Mouse (Mus musculus) splenic B cell, adult 2 months (primary cell): ENCODE measurements around the gene Adamtsl4.
"Not testable (repeated sequence)": the region's sequence is repeated elsewhere in the genome, so short reads cannot be mapped to it uniquely, and the experiment has no call there.

ENCODE experiments used
- DNase-seq: peaks from one replicate; pipeline ENCODE4 v3.0.0-alpha.2; 2011; ENCODE audit warnings: low read depth, low spot score
- H3K27me3 ChIP-seq: 2 replicates; pipeline ENCODE4 v1.6.1; 2012; ENCODE audit warnings: mild to moderate bottlenecking, low read length, moderate library complexity, mixed read lengths; ENCODE audit not compliant: control insufficient read depth, poor library complexity, insufficient read depth, severe bottlenecking
- H3K36me3 ChIP-seq: 2 replicates; pipeline ENCODE4 v1.6.1; 2012; ENCODE audit warnings: mild to moderate bottlenecking, low read length, moderate library complexity, mixed read lengths; ENCODE audit not compliant: control insufficient read depth, poor library complexity, insufficient read depth, severe bottlenecking

Gene Adamtsl4

DNA sequence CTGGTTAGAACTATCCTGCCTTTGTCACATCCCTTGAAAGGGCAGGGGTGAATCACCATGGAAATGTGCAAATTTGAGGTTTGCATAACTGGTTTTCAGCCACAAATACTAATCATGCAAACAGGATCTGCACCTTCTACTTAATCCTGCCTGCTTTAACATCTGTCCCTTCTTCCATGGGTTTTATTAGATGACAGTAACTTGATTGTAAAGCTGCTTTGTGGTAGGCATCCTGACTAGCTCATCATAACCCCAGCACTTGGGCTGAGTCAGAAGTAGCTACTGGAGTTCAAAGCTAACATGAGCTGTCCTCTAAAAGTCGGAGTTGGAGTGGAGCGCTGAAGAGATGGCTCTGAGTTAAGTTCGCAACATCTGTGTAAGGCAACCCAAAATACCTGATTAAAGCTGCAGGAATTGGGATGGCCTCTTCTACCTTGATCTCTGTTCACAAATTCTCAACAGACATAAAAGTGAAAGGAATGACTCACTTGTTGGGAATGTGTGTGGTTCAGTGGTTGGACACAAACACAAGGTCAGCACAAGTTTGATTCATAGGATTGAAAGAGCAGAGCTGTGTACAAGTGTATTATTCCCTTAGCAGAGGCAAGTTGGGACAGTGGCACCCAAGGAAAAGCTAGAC, 23.6 kb downstream of the Adamtsl4 start:
- Histone ChIP-seq H3K27me3 (no peaks in the 10 kb centered on the region), H3K36me3 (peaks cover 37% of the 10 kb centered on the region)
- peak; percentile 39 for DNase-seq

DNA sequence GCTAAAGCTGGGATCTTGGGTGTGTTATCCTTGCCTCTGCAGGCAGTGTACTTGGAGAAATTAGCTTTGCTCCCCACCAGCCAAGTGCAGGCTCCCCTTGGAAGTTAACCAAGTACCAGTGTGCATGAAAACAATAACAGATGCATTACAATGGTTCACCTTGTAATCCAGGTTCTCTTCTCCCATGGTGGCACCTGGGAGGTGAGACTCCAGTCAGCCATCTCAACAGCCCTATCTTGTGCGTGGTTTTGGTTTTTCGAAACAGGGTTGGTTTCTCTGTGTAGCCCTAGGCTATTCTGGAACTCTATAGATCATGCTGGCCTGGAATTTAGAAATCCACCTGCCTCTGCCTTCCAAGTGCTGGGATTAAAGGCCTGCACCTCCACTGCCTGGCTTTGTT, 24.2 kb downstream of the Adamtsl4 start:
- peaks cover 39% of the 10 kb centered on the region for H3K36me3 ChIP-seq
- no peaks in the 10 kb centered on the region for H3K27me3 ChIP-seq
- DNase-seq = no peak

DNA sequence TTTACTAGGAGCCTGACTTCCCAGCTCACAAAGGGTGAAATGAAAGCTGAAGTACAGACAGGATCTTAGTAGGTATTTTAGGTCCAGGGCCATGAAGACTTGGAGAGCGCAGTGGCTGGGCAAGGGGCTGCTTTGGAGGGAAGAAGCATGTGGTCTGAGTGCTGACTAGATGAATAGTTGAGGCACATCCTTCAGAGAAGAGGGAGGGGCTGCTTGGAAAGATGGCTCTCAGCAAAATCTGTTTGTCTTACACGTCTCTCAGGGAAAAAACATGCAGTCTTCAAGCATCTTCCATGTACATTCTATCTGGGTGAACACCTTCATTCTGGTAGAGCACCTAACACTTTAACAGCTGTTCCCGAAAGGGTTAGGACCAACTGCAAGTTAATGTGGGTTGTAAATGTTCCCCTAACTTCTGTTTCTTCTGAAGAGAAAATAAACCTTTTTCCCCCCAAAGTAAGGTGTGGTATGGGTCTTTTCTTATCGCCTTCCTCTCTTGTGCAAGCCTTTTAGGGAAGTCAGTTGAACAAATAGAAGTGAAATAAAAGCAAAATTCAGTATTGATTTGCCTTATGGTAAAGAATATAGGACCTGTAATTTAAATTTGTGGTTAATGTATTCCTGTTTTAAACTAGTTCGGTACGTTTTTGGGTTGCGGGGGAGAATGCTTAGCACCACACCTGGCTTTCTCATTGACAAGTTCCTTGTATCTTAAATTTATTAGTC, 24.8 kb downstream of the Adamtsl4 start:
- no peak for DNase-seq
- H3K27me3 ChIP-seq = no peaks in the 10 kb centered on the region
- peaks cover 39% of the 10 kb centered on the region for H3K36me3 ChIP-seq

DNA sequence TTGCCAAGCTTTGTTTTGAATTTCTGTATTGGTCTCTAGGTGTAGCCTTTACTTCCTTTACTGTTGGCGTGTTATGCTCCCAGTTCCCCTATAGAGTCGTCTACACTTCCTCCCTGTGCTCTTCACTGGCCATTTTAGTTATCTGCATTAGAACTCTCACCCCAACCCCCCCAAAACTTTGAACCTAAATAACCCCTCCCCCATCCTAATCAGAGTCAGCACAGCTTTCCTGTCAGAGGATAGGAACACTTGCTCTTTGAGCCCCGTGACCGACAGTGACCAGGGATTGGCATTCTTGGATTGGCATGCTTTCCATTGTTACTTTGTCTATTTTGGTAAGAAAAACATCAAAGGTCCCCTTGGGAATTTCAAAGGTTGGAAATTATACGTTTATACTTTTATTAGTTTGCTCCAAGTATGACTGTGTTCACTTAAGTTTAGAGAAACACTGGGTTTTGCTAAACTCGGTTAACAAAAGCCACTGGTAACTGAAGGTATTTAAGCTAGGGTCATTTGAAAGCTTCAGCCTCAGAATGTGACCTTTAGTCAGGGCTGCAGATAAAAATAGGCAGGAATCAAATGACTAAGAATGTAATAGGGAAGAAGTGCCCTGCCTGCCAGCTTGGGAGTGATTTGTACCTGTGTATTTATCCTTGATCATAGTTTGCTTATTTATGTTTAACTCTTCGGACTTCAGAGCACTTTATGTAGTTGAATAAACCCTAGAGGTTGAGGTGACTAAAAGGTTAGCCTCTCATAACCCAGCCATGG, 25.6 kb downstream of the Adamtsl4 start:
- H3K27me3 ChIP-seq = no peaks in the 10 kb centered on the region
- DNase-seq = peak; percentile 64

GRCm38 (mm10) chr3:95660788-95661478, 26.8 kb downstream of the Adamtsl4 start:
- Histone ChIP-seq H3K36me3 (peaks cover 38% of the 10 kb centered on the region), H3K27me3 (no peaks in the 10 kb centered on the region)
- DNase-seq = no peak

More for the DNA sequence above, 25.6 kb downstream of the Adamtsl4 start:
- H3K36me3 ChIP-seq = peaks cover 39% of the 10 kb centered on the region

- no peak for DNase-seq
- Histone ChIP-seq H3K36me3 (peaks cover 35% of the 10 kb centered on the region), H3K27me3 (no peaks in the 10 kb centered on the region)
Observed at GRCm38 (mm10) chr3:95659948-95660347, 27.8 kb downstream of the Adamtsl4 start.

DNA sequence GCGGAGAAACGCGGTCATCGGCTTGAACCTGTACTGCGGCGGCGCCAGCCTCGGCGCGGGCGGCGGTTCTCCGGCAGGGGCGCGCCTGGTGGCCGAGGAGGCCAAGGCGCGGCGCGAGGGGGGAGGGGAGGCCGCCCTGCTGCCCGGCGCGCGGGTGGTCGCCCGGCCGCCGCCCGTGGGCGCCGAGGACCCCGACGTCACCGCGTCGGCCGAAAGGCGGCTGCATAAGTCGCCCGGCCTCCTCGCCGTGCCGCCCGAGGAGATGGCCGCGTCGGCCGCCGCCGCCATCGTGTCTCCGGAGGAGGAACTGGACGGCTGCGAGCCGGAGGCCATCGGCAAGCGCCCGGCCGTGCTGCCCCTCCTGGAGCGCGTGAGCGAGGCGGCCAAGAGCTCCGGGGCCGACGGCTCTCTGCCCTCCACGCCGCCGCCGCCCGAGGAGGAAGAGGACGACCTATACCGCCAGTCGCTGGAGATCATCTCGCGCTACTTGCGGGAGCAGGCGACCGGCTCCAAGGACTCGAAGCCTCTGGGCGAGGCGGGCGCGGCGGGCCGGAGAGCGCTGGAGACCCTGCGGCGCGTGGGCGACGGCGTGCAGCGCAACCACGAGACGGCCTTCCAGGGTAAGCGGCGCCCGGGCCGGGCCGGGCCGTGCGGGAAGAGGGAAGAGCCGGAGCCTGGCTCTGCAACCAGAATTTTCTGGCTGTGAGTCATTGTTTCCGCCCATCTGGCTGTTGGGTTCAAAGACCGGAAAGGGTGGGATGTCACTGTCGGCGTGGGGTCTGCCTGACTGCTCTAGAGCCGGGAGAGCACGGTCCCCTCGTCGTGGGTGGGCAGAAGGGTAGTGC, 28.6 kb downstream of the Adamtsl4 start:
- Histone ChIP-seq H3K27me3 (no peaks in the 10 kb centered on the region), H3K36me3 (peaks cover 30% of the 10 kb centered on the region)
- peak; percentile 82 for DNase-seq

GRCm38 (mm10) chr3:95658236-95658867, 29.4 kb downstream of the Adamtsl4 start, which contains the start of gene Mcl1:
Mcl1 (plus strand) TSS chr3:95658788.
- Histone ChIP-seq H3K27me3 (no peaks in the 10 kb centered on the region), H3K36me3 (peaks cover 28% of the 10 kb centered on the region)
- peak; percentile 96 for DNase-seq

- no peak for DNase-seq
- H3K36me3 ChIP-seq = peaks cover 24% of the 10 kb centered on the region
- H3K27me3 ChIP-seq = no peaks in the 10 kb centered on the region
Observed at GRCm38 (mm10) chr3:95657711-95658110, 30.0 kb downstream of the Adamtsl4 start.

GRCm38 (mm10) chr3:95657108-95657507, 30.6 kb downstream of the Adamtsl4 start:
- H3K36me3 ChIP-seq = peaks cover 23% of the 10 kb centered on the region
- DNase-seq = no peak
- H3K27me3 ChIP-seq = no peaks in the 10 kb centered on the region

GRCm38 (mm10) chr3:95655437-95655836, 32.3 kb downstream of the Adamtsl4 start:
- H3K36me3 ChIP-seq = peaks cover 14% of the 10 kb centered on the region
- no peak for DNase-seq
- no peaks in the 10 kb centered on the region for H3K27me3 ChIP-seq

DNA sequence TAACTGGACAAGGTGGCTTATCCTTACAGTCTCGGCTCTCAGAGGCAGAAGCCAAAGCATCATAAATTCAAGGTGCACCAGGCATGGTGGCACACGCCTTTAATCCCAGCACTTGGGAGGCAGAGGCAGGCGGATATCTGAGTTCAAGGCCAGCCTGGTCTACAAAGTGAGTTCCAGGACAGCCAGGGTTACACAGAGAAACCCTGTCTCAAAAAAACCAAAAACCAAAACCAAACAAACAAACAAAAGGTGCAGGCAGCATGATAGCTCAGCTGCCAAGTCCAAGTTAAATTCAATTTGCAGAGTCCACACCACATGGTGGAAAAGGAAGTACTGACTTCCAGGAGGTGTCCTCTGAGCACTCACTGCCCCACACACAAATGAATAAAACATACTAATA, 33.3 kb downstream of the Adamtsl4 start:
- not testable (repeated sequence) for H3K36me3 ChIP-seq, DNase-seq, H3K27me3 ChIP-seq

- no peaks in the 10 kb centered on the region for H3K27me3 ChIP-seq
- peak; percentile 68 for DNase-seq
Observed at GRCm38 (mm10) chr3:95653473-95654034, 34.2 kb downstream of the Adamtsl4 start.

More at GRCm38 (mm10) chr3:95653473-95654034, 34.2 kb downstream of the Adamtsl4 start:
- no peaks in the 10 kb centered on the region for H3K36me3 ChIP-seq
